Mouse (Mus musculus) intestine, postnatal 0 days (tissue): ENCODE data around the gene Shb. TPM values are rescaled to one million over a fixed set of nuclear protein-coding genes. Genes with fewer than 3 reads are reported as not detected.

Experiments used
- ATAC-seq: fragments of 200-750 bp; cut with Nextera tagmentation; 2 replicates; pipeline ENCODE4 v1.8.0; 2017; ENCODE audit warnings: mild to moderate bottlenecking, moderate TSS enrichment, moderate library complexity
- H3K27ac ChIP-seq: fragments of 300-500 bp; sonication (generic); 2 replicates; pipeline ENCODE4 v1.5.1; 2014; ENCODE audit warnings: mild to moderate bottlenecking, low read depth, low read length, moderate library complexity
- H3K27me3 ChIP-seq: fragments of 300-500 bp; sonication (generic); replicated peaks from 2 replicates; pipeline ENCODE4 v1.6.1; 2014; ENCODE audit warnings: low read length, mixed read lengths; ENCODE audit not compliant: control insufficient read depth, insufficient read depth
- H3K36me3 ChIP-seq: fragments of 300-500 bp; sonication (generic); 2 replicates; pipeline ENCODE4 v1.6.1; 2014; ENCODE audit warnings: mild to moderate bottlenecking, moderate library complexity; ENCODE audit not compliant: control insufficient read depth, insufficient read depth
- H3K4me1 ChIP-seq: fragments of 300-500 bp; sonication (generic); replicated peaks from 2 replicates; pipeline ENCODE4 v1.6.1; 2014; ENCODE audit warnings: antibody characterized with exemption, low read length, mixed read lengths; ENCODE audit not compliant: control insufficient read depth, insufficient read depth
- H3K4me2 ChIP-seq: fragments of 300-500 bp; sonication (generic); replicated peaks from 2 replicates; pipeline ENCODE4 v1.6.1; 2014; ENCODE audit warnings: low read depth, mild to moderate bottlenecking, moderate library complexity
- H3K4me3 ChIP-seq: fragments of 300-500 bp; sonication (generic); 2 replicates; pipeline ENCODE4 v1.5.1; 2014; ENCODE audit warnings: low read depth, low read length
- H3K9ac ChIP-seq: fragments of 300-500 bp; sonication (generic); 2 replicates; pipeline ENCODE4 v1.6.1; 2014; ENCODE audit warnings: mild to moderate bottlenecking, low read depth, low read length
- H3K9me3 ChIP-seq: fragments of 300-500 bp; sonication (generic); 2 replicates; pipeline ENCODE4 v1.6.1; 2016; ENCODE audit warnings: mixed run types; ENCODE audit not compliant: control insufficient read depth
- CTCF ChIP-seq: sonication (generic); IDR thresholded peaks from 2 replicates; pipeline ENCODE4 v1.5.1; 2016; ENCODE audit warnings: low read depth, mild to moderate bottlenecking, control low read depth, antibody characterized with exemption, moderate library complexity
- WGBS: fragments of 180-500 bp; shearing (Covaris S2); extraction: QIAGEN DNeasy Blood & Tissue Kit; methylation state at CpG from one replicate; pipeline ENCODE4 v1.1.7; 2014; 5-methylcytosine and 5-hydroxymethylcytosine counted together
- polyA plus RNA-seq: library from polyadenylated mRNA; unstranded; fragments of >200 nt; fragmentation: Nextera tagmentation; extraction: Ambion mirVana; gene quantifications from 2 replicates; pipeline ENCODE4 v1.2.1, GENCODE M21; 2015

Gene Shb
- polyA plus RNA-seq, 1 experiment from 2014 or later = 7.2 TPM

GRCm38 (mm10) chr4:45485024-45485423 is 47.2 kb downstream of the Shb start:
- H3K36me3 ChIP-seq = peaks cover 3% of the 10 kb centered on the region; the same call in 1 of the 2 replicates
- H3K4me1 ChIP-seq = peaks cover 30% of the 10 kb centered on the region
- H3K9me3 ChIP-seq = no peaks in the 10 kb centered on the region
- ATAC-seq = peak; percentile 19
- 40% methylated on average over 5 of the region's 5 CpGs for WGBS
- no peaks in the 10 kb centered on the region for H3K27me3 ChIP-seq
- H3K27ac ChIP-seq = peak overlapping the region; percentile 79
- H3K9ac ChIP-seq = no peak overlapping the region
- no peak for TF ChIP-seq CTCF
- no peak overlapping the region for H3K4me2 ChIP-seq
- no peak overlapping the region for H3K4me3 ChIP-seq

GRCm38 (mm10) chr4:45483271-45484245 is 48.7 kb downstream of the Shb start:
- 56% methylated on average over 8 of the region's 8 CpGs for WGBS
- H3K36me3 ChIP-seq = peaks cover 2% of the 10 kb centered on the region; the same call in 1 of the 2 replicates
- ATAC-seq = peak; percentile 43
- no peak for TF ChIP-seq CTCF
- H3K27ac ChIP-seq = peak overlapping the region; percentile 77
- H3K9ac ChIP-seq = no peak overlapping the region
- H3K9me3 ChIP-seq = no peaks in the 10 kb centered on the region
- no peak overlapping the region for H3K4me2 ChIP-seq
- H3K4me3 ChIP-seq = no peak overlapping the region
- no peaks in the 10 kb centered on the region for H3K27me3 ChIP-seq
- peaks cover 27% of the 10 kb centered on the region for H3K4me1 ChIP-seq

GRCm38 (mm10) chr4:45482271-45482670 is 50.0 kb downstream of the Shb start:
- 53% methylated on average over 13 of the region's 13 CpGs for WGBS
- no peak for TF ChIP-seq CTCF

GRCm38 (mm10) chr4:45481431-45481830 is 50.8 kb downstream of the Shb start:
- peaks cover 24% of the 10 kb centered on the region; the same call in 1 of the 2 replicates for H3K4me1 ChIP-seq
- no peak overlapping the region for H3K4me2 ChIP-seq
- no peak overlapping the region for H3K4me3 ChIP-seq
- TF ChIP-seq CTCF = no peak
- ATAC-seq = no peak
- no peaks in the 10 kb centered on the region for H3K9me3 ChIP-seq
- no peak overlapping the region for H3K27ac ChIP-seq
- no peaks in the 10 kb centered on the region for H3K36me3 ChIP-seq
- no peaks in the 10 kb centered on the region for H3K27me3 ChIP-seq
- 69% methylated on average over 5 of the region's 5 CpGs for WGBS
- no peak overlapping the region for H3K9ac ChIP-seq

More at GRCm38 (mm10) chr4:45482271-45482670, 50.0 kb downstream of the Shb start:
- ATAC-seq = no peak
- peak overlapping the region; percentile 46 for H3K27ac ChIP-seq
- H3K4me3 ChIP-seq = no peak overlapping the region
- no peak overlapping the region for H3K4me2 ChIP-seq
- no peaks in the 10 kb centered on the region for H3K27me3 ChIP-seq
- H3K9ac ChIP-seq = no peak overlapping the region
- H3K4me1 ChIP-seq = peaks cover 28% of the 10 kb centered on the region; the same call in 1 of the 2 replicates
- no peaks in the 10 kb centered on the region for H3K9me3 ChIP-seq
- no peaks in the 10 kb centered on the region for H3K36me3 ChIP-seq

GRCm38 (mm10) chr4:45480595-45480994 is 51.7 kb downstream of the Shb start:
- Histone ChIP-seq H3K27ac (no peak overlapping the region), H3K36me3 (peaks cover 3% of the 10 kb centered on the region; the same call in 1 of the 2 replicates), H3K4me2 (no peak overlapping the region), H3K4me3 (no peak overlapping the region), H3K9ac (no peak overlapping the region), H3K4me1 (peaks cover 24% of the 10 kb centered on the region; the same call in 1 of the 2 replicates), H3K9me3 (no peaks in the 10 kb centered on the region), H3K27me3 (no peaks in the 10 kb centered on the region)
- WGBS = 64% methylated on average over 3 of the region's 3 CpGs
- TF ChIP-seq CTCF = no peak
- ATAC-seq = no peak

GRCm38 (mm10) chr4:45479433-45479832 is 52.8 kb downstream of the Shb start:
- Histone ChIP-seq H3K4me3 (no peak overlapping the region), H3K9ac (0 out of 2 replicates have a peak overlapping the region, but pooled peaks have one; percentile 17), H3K36me3 (peaks cover 3% of the 10 kb centered on the region; the same call in 1 of the 2 replicates), H3K27me3 (no peaks in the 10 kb centered on the region), H3K9me3 (no peaks in the 10 kb centered on the region), H3K4me1 (peaks cover 24% of the 10 kb centered on the region; the same call in 1 of the 2 replicates), H3K27ac (no peak overlapping the region), H3K4me2 (no peak overlapping the region)
- TF ChIP-seq CTCF = no peak
- ATAC-seq = no peak
- 51% methylated on average over 10 of the region's 10 CpGs for WGBS
